Mouse (Mus musculus) large intestine, adult 2 months (tissue): ENCODE measurements around the gene Eps15. TPM values are rescaled to one million over a fixed set of nuclear protein-coding genes. Genes with fewer than 3 reads are reported as not detected.

ENCODE experiments used
- DNase-seq: peaks from one replicate; pipeline ENCODE4 v3.0.0-alpha.2; 2012; ENCODE audit warnings: low read depth, low spot score
- WGBS: fragments of 180-500 bp; shearing (Covaris S2); methylation state at CpG from one replicate; pipeline ENCODE4 v1.1.7; 2018; 5-methylcytosine and 5-hydroxymethylcytosine counted together
- polyA plus RNA-seq: library from polyadenylated mRNA; depleted of rRNA; stranded (reverse); fragments of >200 nt; gene quantifications from 2 replicates; pipeline ENCODE4 v1.2.3, GENCODE M21; 2012; rRNA removed

Gene Eps15
- 9.0 and 12.8 TPM in 2 replicates for polyA plus RNA-seq

- 4% methylated on average over 43 of the region's 44 CpGs for WGBS
- peak; percentile 77 for DNase-seq
Observed at GRCm38 (mm10) chr4:109279689-109280458, at the start of gene Eps15. TSS of gene Eps15 (plus strand) at chr4:109280268.

DNA sequence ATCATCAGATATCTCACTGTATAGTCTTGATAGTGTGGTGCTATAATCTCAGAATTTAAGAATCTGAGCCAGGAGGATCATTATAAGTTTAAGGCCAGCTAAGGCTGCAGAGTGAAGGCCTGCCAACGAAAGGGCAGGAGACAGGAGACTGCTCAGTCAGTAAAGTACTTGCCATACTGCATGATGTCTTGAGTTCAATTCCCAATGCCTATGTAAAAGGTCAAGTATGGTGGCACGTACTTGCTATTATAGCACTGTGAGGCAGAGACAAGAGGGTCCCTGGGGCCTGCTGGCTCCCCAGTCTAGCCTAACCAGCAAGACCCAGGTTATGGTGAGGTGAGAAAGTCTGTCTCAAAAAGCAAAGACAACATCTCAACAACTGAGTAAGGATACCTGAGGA is 45.9 kb upstream of the Eps15 start, which contains the start of gene Calr4:
TSS of gene Calr4 (plus strand) at position 301 of the 400 bp plus-strand sequence.
- whole genome bisulfite sequencing = 85% methylated on average over 2 of the region's 2 CpGs
- no peak for DNase-seq

- 57% methylated on average over 9 of the region's 9 CpGs for WGBS
Observed at GRCm38 (mm10) chr4:109234806-109235350, 45.2 kb upstream of the Eps15 start.

DNA sequence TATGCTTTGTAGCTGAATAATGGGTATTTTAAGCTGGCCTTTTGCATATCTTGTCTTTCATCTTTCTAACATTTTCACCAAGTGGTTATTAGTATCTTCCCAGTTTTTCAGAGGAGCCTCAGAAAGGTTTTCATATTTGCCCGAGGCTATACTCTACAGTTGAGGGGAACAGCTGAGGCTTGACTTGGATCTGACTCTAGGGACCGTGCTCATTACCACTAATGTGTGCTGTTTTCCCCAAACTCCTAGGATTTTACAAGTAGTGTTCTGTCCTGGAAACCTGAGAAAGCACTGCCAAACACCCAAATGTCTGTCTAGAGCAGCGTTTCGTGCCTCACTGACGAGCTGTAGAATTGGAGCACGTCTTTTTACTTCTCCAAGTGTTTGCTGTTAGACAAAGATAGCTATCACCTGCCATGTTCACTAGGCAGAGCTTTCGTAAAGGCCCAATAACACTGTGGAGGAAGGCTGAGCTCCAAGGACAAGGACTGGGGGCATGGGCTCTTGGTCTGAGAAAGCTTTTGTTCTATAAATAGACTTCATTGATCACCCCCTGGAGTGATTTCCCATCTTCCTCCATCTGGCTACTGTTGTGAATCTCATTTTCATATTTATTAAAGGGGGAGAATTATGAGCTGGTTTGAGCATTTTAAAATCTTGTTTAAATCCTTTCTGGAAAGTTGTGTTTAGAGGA is 43.7 kb upstream of the Eps15 start:
- no peak for DNase-seq

More at GRCm38 (mm10) chr4:109234806-109235350, 45.2 kb upstream of the Eps15 start:
- no peak for DNase-seq

GRCm38 (mm10) chr4:109238428-109239268 is 41.4 kb upstream of the Eps15 start:
- no peak for DNase-seq
- 72% methylated on average over 24 of the region's 24 CpGs for WGBS

More for the DNA sequence above, 43.7 kb upstream of the Eps15 start:
- 83% methylated on average over 7 of the region's 7 CpGs for WGBS

DNA sequence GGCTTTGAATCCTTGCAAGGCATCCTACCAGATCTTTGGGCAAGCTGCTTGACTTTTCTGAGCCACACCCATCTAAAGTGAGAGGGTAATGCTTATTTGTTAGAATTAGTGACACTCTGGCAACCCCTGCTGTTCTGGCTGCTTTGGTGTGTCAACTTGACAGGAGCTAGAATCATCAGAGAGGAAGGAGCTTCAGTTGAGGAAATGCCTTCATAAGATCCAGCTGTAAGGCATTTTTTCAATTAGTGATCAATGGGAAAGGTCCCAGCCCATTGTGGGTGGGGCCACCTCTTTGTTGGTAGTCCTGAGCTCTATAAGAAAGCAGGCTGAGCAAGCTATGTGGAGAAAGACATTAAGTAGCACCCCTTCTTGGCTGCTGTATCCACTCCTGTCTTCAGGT is 38.8 kb upstream of the Eps15 start:
- no peak for DNase-seq

DNA sequence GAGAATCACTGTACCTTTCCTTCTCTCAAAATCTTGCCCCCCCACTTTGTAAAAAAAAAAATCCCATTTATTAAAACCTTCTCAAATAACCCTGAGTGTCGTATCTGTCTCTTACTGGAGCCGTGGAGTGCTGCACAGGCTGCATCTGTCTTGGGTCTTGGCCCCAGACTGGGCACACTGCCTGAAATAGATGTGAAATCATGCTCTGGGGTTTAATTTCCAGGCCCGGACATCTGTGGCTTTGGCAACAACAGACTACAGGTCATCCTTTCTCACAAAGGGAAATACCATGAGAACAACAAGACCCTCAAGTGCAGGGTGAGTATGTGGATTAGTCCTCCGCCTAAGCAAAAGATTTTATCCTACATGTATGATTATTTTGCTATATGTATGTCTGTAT is 38.1 kb upstream of the Eps15 start:
- DNase-seq = no peak
- WGBS = 66% methylated on average over 4 of the region's 4 CpGs

DNA sequence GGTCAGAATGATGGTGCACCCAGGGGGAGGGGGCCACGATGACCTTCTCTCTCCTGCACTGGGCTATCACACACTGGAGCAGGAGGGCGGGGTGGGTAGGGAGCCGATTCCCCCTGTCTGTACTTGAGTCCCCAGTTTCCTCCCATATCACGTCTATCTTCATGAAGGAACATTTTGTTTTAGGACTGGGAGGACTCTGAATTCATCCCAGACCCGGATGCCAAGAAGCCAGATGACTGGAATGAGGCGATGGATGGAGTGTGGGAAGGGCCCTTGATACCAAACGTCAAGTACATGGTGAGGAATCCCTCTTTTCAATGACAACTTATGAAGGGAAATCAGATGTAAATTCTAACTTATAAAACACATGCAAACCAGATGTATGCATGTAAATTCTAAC is 35.6 kb upstream of the Eps15 start:
- no peak for DNase-seq
- 71% methylated on average over 7 of the region's 7 CpGs for WGBS

GRCm38 (mm10) chr4:109245016-109245620 is 35.0 kb upstream of the Eps15 start:
- no peak for DNase-seq
- WGBS = 83% methylated on average over 6 of the region's 6 CpGs

DNA sequence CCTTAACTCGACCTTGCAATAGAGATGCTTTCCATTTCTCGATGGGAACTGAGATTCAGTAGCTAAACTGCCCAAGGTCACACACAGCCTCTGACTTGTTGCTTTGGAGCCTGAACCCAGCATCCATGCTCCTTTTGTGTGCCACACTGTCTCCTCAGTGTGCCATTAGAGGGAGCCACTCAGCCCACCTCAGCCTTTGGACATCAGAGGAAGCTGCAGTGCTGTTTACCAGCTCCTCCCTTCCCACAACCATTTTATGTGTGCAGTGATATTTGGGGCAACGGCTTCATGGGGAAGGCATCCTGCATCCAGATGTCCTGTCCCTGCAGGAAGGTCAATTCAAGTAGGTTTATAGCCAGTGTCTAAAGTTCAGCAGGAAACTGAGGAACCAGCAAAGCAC is 28.5 kb upstream of the Eps15 start:
- DNase-seq = no peak
- 34% methylated on average over 3 of the region's 3 CpGs for WGBS

DNA sequence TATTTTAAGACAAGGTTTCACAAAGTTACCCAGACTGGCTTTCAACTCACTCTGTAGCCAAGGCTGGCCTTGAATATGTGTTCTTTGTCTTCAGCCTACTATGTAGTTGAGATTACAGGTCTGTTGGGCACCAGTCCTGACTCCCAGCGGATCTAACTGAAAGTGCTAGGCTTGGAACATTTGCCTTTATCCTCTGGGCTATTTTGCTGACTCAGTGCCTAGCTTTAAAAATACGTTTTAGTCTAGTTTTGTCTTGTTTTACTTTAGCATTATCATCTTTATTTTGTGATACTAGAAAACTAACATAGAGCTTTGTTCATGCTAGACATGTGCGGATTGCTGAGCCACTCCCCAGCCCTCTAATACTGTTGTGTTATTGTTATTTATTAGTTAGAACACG is 27.9 kb upstream of the Eps15 start:
- DNase-seq = no peak
- 87% methylated on average over 4 of the region's 4 CpGs for WGBS

DNA sequence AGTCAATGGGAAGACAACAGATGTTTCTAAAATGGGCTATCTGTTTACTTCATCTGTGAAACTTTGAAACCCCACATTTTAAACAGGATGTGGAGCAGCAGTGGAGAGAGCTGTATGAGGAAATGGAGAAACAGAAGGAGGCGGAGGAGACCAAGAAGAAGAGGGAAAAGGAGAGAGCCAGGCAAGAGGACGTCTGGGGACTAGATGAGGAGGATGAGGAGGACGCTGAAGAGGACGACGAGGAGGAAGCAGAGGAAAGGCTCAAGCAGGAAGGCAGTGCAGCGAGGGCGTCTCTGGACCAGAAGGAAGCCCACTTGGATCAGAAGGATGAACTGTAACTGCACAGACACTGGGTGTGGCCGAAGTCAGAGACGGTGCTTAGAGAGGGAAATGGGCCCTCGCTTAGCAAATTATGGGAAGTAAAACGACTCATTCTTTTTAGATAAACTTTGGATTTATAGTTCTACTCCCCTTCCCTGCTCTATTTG is 26.4 kb upstream of the Eps15 start:
- 16% methylated on average over 11 of the region's 11 CpGs for WGBS
- DNase-seq = no peak

GRCm38 (mm10) chr4:109254511-109254910 is 25.6 kb upstream of the Eps15 start:
- 85% methylated on average over 5 of the region's 5 CpGs for WGBS
- DNase-seq = no peak

DNA sequence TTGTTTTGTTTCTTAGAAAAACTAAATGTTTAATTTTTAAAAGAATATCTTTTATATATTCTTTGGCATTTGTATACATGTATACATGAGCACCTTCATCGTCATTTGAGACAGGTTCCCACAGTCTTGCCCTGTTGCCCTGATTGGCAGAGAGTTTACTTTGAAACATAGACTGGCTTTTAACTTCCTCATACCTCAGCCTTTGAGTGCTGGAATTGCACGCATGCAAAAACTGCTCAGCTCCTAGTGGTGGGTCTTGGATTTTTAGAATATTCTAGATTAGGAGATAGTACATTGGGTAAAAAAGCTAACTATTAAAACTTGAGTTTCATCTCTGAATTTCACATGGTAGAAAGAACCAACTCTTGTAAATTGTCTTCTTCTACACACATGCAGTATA is 24.7 kb upstream of the Eps15 start:
- DNase-seq = no peak
- WGBS = 38% methylated on average over 2 of the region's 2 CpGs

- no peak for DNase-seq
- 88% methylated on average over 11 of the region's 11 CpGs for WGBS
Observed at GRCm38 (mm10) chr4:109255727-109256417, 24.2 kb upstream of the Eps15 start.

DNA sequence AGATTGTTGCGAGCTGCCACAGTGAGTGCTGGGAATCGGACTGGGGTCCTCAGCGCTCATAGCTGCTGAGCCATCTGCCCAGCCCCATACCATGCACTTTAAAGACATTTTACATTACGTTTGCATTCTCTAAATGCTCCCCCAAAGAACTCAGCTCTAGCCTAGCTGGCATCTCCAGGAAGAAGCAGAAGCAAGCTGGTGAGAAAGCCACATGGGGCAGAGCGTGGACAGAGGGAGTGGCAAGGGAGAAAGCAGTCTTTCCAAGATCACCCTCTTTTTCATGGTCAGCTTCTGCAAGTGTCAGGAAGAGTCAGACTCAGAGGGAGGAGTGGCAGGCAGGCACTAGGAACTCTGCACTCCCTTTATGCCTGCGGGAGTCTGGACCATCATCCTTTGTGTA is 23.3 kb upstream of the Eps15 start:
- no peak for DNase-seq
- whole genome bisulfite sequencing = 79% methylated on average over 6 of the region's 6 CpGs

DNA sequence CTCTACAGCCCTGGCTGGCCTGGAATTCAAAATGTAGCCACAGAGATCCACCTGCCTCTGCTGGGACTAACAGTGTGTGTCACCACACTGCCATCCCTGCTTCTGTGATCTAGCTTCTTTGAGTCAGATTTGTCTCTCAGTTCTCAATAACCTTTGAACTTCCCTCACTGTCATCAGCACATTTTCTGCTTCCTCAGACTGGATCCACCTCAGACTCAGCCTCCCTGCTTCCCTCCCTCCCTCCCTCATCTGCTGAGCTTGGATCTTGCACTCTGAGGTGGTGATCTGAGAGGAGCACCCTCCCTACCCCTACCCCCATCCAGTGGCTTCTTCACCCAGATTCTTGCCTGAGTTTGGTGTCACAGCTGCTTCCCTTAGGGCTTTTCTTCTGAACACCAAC is 22.4 kb upstream of the Eps15 start:
- no peak for DNase-seq

DNA sequence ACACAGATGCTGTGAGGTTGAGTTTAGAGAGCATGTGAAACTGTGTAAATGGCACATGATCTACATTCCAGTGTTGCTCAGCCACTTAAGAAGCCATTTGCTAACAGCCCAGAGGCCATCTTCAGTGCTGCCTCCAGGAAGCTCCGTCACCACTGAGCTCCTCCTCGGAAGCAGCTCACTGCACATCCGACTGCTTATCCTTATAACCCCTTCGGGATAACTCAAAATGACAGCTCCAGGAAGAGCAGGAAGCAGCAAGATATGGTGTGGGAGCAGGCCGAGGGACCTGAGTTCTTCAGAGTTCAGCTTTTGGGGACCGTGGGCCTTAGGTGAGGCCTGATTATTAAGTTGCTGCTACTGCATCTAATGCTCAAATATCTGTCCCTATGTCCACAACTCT is 18.0 kb upstream of the Eps15 start:
- no peak for DNase-seq
- WGBS = 81% methylated on average over 6 of the region's 6 CpGs

DNA sequence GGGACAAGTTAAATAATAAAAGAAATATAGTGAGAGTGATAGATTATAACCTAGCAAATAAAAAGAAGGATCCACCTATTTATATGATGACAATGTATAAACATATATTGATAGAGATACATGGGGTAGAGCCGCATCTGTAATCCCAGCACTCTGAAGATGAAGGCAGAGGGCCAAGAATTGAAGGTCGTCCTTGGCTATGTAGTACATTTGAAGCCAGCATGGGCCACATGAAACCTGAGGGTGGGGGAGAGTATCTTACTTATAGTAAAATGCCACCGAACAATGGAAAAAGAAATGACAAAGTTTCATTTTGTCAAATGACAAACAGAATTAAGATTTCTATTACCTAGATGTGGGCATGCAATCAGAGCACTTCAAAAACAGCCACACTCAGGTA is 14.0 kb upstream of the Eps15 start:
- no peak for DNase-seq
- 86% methylated on average over 3 of the region's 3 CpGs for WGBS
